Mouse (Mus musculus): ENCODE data around the gene Gpr137.

DNA sequence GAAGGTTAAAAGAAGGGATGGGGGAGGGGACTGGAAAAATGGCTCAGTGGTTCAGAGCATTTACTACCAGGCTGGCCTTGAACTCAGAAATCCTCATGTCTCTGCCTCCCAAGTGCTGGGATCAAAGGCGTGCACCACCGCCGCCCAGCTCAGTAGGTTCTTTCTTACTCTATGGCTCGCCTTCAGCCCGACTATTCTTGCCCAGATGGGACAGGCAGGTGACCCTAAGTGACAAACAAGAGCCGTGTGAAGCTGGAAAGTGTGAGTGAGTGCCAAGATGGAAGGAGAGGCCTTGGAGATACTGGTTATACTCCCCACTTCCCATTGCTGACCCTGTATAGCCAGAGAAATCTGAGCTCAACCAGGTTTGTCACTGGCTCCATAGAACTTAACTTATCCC is 1.4 kb upstream of the Gpr137 start:
- TF ChIP-seq CTCF (IDR thresholded peaks at IDR 0.05; ENCODE audit: insufficient read depth, low read depth, low read length) (no peak), POLR2A (IDR thresholded peaks at IDR 0.05; ENCODE audit: insufficient read depth, low read depth, low read length) (no peak)

Data from olfactory bulb, adult 2 months (tissue).